Mouse (Mus musculus) heart, embryonic 16.5 days (tissue): ENCODE data around the gene Adrb1. TPM values are rescaled to one million over a fixed set of nuclear protein-coding genes. Genes with fewer than 3 reads are reported as not detected.
"Not testable (repeated sequence)": the region's sequence is repeated elsewhere in the genome, so short reads cannot be mapped to it uniquely, and the experiment has no call there.

Source experiments
- ATAC-seq: fragments of 200-750 bp; cut with Nextera tagmentation; replicated peaks from 2 replicates; pipeline ENCODE4 v1.8.0; 2017; ENCODE audit warnings: moderate number of reproducible peaks; ENCODE audit not compliant: insufficient read depth, low FRiP score; ENCODE audit errors: extremely low read depth
- H3K27ac ChIP-seq: fragments of 300-500 bp; sonication (generic); 2 replicates; pipeline ENCODE4 v1.5.1; 2014; ENCODE audit warnings: mild to moderate bottlenecking, low read length, control low read depth, moderate library complexity
- H3K27me3 ChIP-seq: fragments of 300-500 bp; sonication (generic); 2 replicates; pipeline ENCODE4 v1.6.1; 2014; ENCODE audit warnings: low read length, mixed read lengths; ENCODE audit not compliant: control insufficient read depth, insufficient read depth
- H3K36me3 ChIP-seq: fragments of 300-500 bp; sonication (generic); 2 replicates; pipeline ENCODE4 v1.6.1; 2014; ENCODE audit not compliant: control insufficient read depth, insufficient read depth
- H3K4me1 ChIP-seq: fragments of 300-500 bp; sonication (generic); 2 replicates; pipeline ENCODE4 v1.6.1; 2014; ENCODE audit warnings: low read length, mixed read lengths; ENCODE audit not compliant: control insufficient read depth, insufficient read depth
- H3K4me2 ChIP-seq: fragments of 300-500 bp; sonication (generic); 2 replicates; pipeline ENCODE4 v1.6.1; 2014; ENCODE audit warnings: low read depth, mild to moderate bottlenecking, control low read depth, low read length
- H3K4me3 ChIP-seq: fragments of 300-500 bp; sonication (generic); 2 replicates; pipeline ENCODE4 v1.5.1; 2014; ENCODE audit warnings: mild to moderate bottlenecking, control low read depth, low read length
- H3K9ac ChIP-seq: fragments of 300-500 bp; sonication (generic); 2 replicates; pipeline ENCODE4 v1.6.1; 2014; ENCODE audit warnings: low read length, control low read depth
- H3K9me3 ChIP-seq: fragments of 300-500 bp; sonication (generic); replicated peaks from 2 replicates; pipeline ENCODE4 v1.6.1; 2016; ENCODE audit warnings: low read length; ENCODE audit not compliant: control insufficient read depth
- WGBS: fragments of 180-500 bp; shearing (Covaris S2); extraction: QIAGEN DNeasy Blood & Tissue Kit; methylation state at CpG from one replicate; pipeline ENCODE4 v1.1.7; 2014; 5-methylcytosine and 5-hydroxymethylcytosine counted together
- polyA plus RNA-seq: library from polyadenylated mRNA; unstranded; fragments of >200 nt; fragmentation: Nextera tagmentation; extraction: Ambion mirVana; gene quantifications from 2 replicates; pipeline ENCODE4 v1.2.1, GENCODE M21; 2015

Adrb1 gene
- polyA plus RNA-seq, 1 experiment from 2014 or later: 2.7 TPM

GRCm38 (mm10) chr19:56754456-56754855, 32.5 kb downstream of the Adrb1 start:
- not testable (repeated sequence) for H3K9me3 ChIP-seq, H3K4me2 ChIP-seq, H3K27ac ChIP-seq, H3K9ac ChIP-seq, H3K4me3 ChIP-seq, ATAC-seq, H3K36me3 ChIP-seq, H3K27me3 ChIP-seq
- H3K4me1 ChIP-seq: peaks cover 14% of the 10 kb centered on the region
- 96% methylated on average over 2 of the region's 2 CpGs for WGBS

- 81% methylated on average over 10 of the region's 10 CpGs for WGBS
- no peak for ATAC-seq
- Histone ChIP-seq H3K4me1 (peaks cover 25% of the 10 kb centered on the region), H3K4me2 (no peak overlapping the region), H3K27ac (no peak overlapping the region), H3K27me3 (no peaks in the 10 kb centered on the region), H3K36me3 (no peaks in the 10 kb centered on the region), H3K4me3 (no peak overlapping the region), H3K9ac (no peak overlapping the region), H3K9me3 (no peaks in the 10 kb centered on the region)
Observed at GRCm38 (mm10) chr19:56756412-56756811, 34.4 kb downstream of the Adrb1 start.

- WGBS: 94% methylated on average over 2 of the region's 2 CpGs
- ATAC-seq: no peak
- Histone ChIP-seq H3K9me3 (no peaks in the 10 kb centered on the region), H3K4me1 (peaks cover 28% of the 10 kb centered on the region), H3K9ac (no peak overlapping the region), H3K4me3 (no peak overlapping the region), H3K4me2 (no peak overlapping the region), H3K36me3 (no peaks in the 10 kb centered on the region), H3K27me3 (no peaks in the 10 kb centered on the region), H3K27ac (no peak overlapping the region)
Observed at GRCm38 (mm10) chr19:56758311-56758710, 36.3 kb downstream of the Adrb1 start.

- WGBS: 67% methylated on average over 4 of the region's 4 CpGs
- H3K4me1 ChIP-seq: peaks cover 28% of the 10 kb centered on the region
- H3K27ac ChIP-seq: no peak overlapping the region
- no peak overlapping the region for H3K4me3 ChIP-seq
- H3K9ac ChIP-seq: no peak overlapping the region
- no peaks in the 10 kb centered on the region for H3K9me3 ChIP-seq
- no peak overlapping the region for H3K4me2 ChIP-seq
- ATAC-seq: no peak
- no peaks in the 10 kb centered on the region for H3K27me3 ChIP-seq
- no peaks in the 10 kb centered on the region for H3K36me3 ChIP-seq
Observed at GRCm38 (mm10) chr19:56759740-56760139, 37.7 kb downstream of the Adrb1 start.

GRCm38 (mm10) chr19:56760306-56760940, 38.4 kb downstream of the Adrb1 start:
- Histone ChIP-seq H3K36me3 (no peaks in the 10 kb centered on the region), H3K4me1 (peaks cover 28% of the 10 kb centered on the region), H3K4me2 (no peak overlapping the region), H3K9ac (no peak overlapping the region), H3K27me3 (no peaks in the 10 kb centered on the region), H3K27ac (peak overlapping the region; percentile 37), H3K4me3 (no peak overlapping the region), H3K9me3 (no peaks in the 10 kb centered on the region)
- 65% methylated on average over 8 of the region's 8 CpGs for WGBS
- no peak for ATAC-seq

GRCm38 (mm10) chr19:56761096-56761495, 39.1 kb downstream of the Adrb1 start:
- Histone ChIP-seq H3K9ac (no peak overlapping the region), H3K4me3 (no peak overlapping the region), H3K4me2 (no peak overlapping the region), H3K4me1 (peaks cover 28% of the 10 kb centered on the region), H3K27me3 (no peaks in the 10 kb centered on the region), H3K27ac (peak overlapping the region; percentile 68), H3K36me3 (no peaks in the 10 kb centered on the region), H3K9me3 (no peaks in the 10 kb centered on the region)
- ATAC-seq: peak; percentile 43; the same call in 1 of the 2 replicates
- 49% methylated on average over 5 of the region's 5 CpGs for WGBS

GRCm38 (mm10) chr19:56761727-56762126, 39.7 kb downstream of the Adrb1 start:
- Histone ChIP-seq H3K27me3 (no peaks in the 10 kb centered on the region), H3K36me3 (no peaks in the 10 kb centered on the region), H3K4me1 (peaks cover 26% of the 10 kb centered on the region), H3K4me3 (no peak overlapping the region), H3K9me3 (0 out of 2 replicates have a peak, but pooled peaks cover 2% of the 10 kb centered on the region), H3K9ac (no peak overlapping the region), H3K4me2 (no peak overlapping the region), H3K27ac (peak overlapping the region; percentile 68)
- ATAC-seq: no peak
- WGBS: 69% methylated on average over 2 of the region's 2 CpGs

- Histone ChIP-seq H3K36me3 (no peaks in the 10 kb centered on the region), H3K27me3 (no peaks in the 10 kb centered on the region), H3K4me1 (peaks cover 20% of the 10 kb centered on the region), H3K4me2 (no peak overlapping the region), H3K9me3 (0 out of 2 replicates have a peak, but pooled peaks cover 7% of the 10 kb centered on the region), H3K4me3 (no peak overlapping the region), H3K27ac (no peak overlapping the region), H3K9ac (no peak overlapping the region)
- 95% methylated on average over 4 of the region's 4 CpGs for WGBS
- ATAC-seq: no peak
Observed at GRCm38 (mm10) chr19:56762686-56763085, 40.7 kb downstream of the Adrb1 start.

GRCm38 (mm10) chr19:56769024-56769423, 47.0 kb downstream of the Adrb1 start:
- Histone ChIP-seq H3K9me3 (0 out of 2 replicates have a peak, but pooled peaks cover 7% of the 10 kb centered on the region), H3K9ac (no peak overlapping the region), H3K27me3 (no peaks in the 10 kb centered on the region), H3K27ac (no peak overlapping the region), H3K36me3 (no peaks in the 10 kb centered on the region), H3K4me2 (no peak overlapping the region), H3K4me3 (no peak overlapping the region), H3K4me1 (peaks cover 7% of the 10 kb centered on the region)
- 83% methylated on average over 9 of the region's 9 CpGs for WGBS
- ATAC-seq: no peak
